Mouse (Mus musculus) stomach, embryonic 16.5 days (tissue): ENCODE measurements around the gene Aldh9a1. TPM values are rescaled to one million over a fixed set of nuclear protein-coding genes. Genes with fewer than 3 reads are reported as not detected.

Experiments
- ATAC-seq: fragments of 200-750 bp; cut with Nextera tagmentation; 2 replicates; pipeline ENCODE4 v1.8.0; 2017; ENCODE audit warnings: moderate number of reproducible peaks, moderate TSS enrichment; ENCODE audit not compliant: insufficient read depth, low FRiP score
- H3K27ac ChIP-seq: fragments of 300-500 bp; sonication (generic); 2 replicates; pipeline ENCODE4 v1.5.1; 2014; ENCODE audit warnings: low read length
- H3K27me3 ChIP-seq: fragments of 300-500 bp; sonication (generic); 2 replicates; pipeline ENCODE4 v1.6.1; 2014; ENCODE audit warnings: low read length, control low read depth, mixed read lengths; ENCODE audit not compliant: control insufficient read depth, insufficient read depth
- H3K36me3 ChIP-seq: fragments of 300-500 bp; sonication (generic); 2 replicates; pipeline ENCODE4 v1.6.1; 2014; ENCODE audit warnings: low read length; ENCODE audit not compliant: control insufficient read depth, insufficient read depth
- H3K4me1 ChIP-seq: fragments of 300-500 bp; sonication (generic); 2 replicates; pipeline ENCODE4 v1.6.1; 2014; ENCODE audit warnings: low read length, control low read depth, mixed read lengths; ENCODE audit not compliant: control insufficient read depth, insufficient read depth
- H3K4me2 ChIP-seq: fragments of 300-500 bp; sonication (generic); 2 replicates; pipeline ENCODE4 v1.6.1; 2014; ENCODE audit warnings: low read depth, low read length, mixed read lengths
- H3K4me3 ChIP-seq: fragments of 300-500 bp; sonication (generic); replicated peaks from 2 replicates; pipeline ENCODE4 v1.5.1; 2014; ENCODE audit warnings: mild to moderate bottlenecking, low read length
- H3K9ac ChIP-seq: fragments of 300-500 bp; sonication (generic); 2 replicates; pipeline ENCODE4 v1.6.1; 2014; ENCODE audit warnings: low read length
- H3K9me3 ChIP-seq: fragments of 300-500 bp; sonication (generic); replicated peaks from 2 replicates; pipeline ENCODE4 v1.6.1; 2016; ENCODE audit warnings: low read length, control low read depth; ENCODE audit not compliant: control insufficient read depth
- WGBS: fragments of 180-500 bp; shearing (Covaris S2); extraction: QIAGEN DNeasy Blood & Tissue Kit; methylation state at CpG from one replicate; pipeline ENCODE4 v1.1.7; 2014; 5-methylcytosine and 5-hydroxymethylcytosine counted together
- polyA plus RNA-seq: library from polyadenylated mRNA; unstranded; fragments of >200 nt; fragmentation: Nextera tagmentation; extraction: Ambion mirVana; gene quantifications from 2 replicates; pipeline ENCODE4 v1.2.1, GENCODE M21; 2015

The Aldh9a1 gene
- polyA plus RNA-seq, 1 experiment from 2014 or later: 84.8 TPM

DNA sequence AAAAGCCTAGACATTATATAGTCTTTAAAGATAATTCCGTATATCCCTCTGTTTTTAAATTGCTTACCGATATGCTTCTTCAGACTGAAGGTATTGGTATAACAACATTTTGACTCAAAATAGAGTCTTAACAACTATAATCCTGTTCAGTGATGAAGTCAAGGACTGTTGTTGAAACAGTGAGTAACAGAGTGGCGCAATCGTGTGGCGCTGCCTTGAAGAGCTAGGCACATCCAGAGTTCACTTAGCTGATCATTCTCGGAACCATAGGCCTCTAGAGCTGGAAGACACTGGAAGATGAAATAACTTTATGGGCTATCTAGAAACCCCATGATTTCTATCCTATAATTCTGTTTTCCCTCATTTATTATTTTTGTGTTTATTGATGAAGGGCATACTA lies 28.1 kb upstream of the Aldh9a1 start:
- ATAC-seq: no peak
- peaks cover 17% of the 10 kb centered on the region for H3K36me3 ChIP-seq
- 93% methylated on average over 6 of the region's 6 CpGs for WGBS
- no peak overlapping the region for H3K4me3 ChIP-seq
- no peaks in the 10 kb centered on the region for H3K4me1 ChIP-seq
- H3K9me3 ChIP-seq: no peaks in the 10 kb centered on the region
- no peak overlapping the region for H3K27ac ChIP-seq
- no peak overlapping the region for H3K9ac ChIP-seq
- no peaks in the 10 kb centered on the region for H3K27me3 ChIP-seq
- H3K4me2 ChIP-seq: no peak overlapping the region

GRCm38 (mm10) chr1:167328776-167329175 lies 21.0 kb upstream of the Aldh9a1 start:
- H3K27ac ChIP-seq: no peak overlapping the region
- 90% methylated on average over 6 of the region's 6 CpGs for WGBS
- no peaks in the 10 kb centered on the region for H3K27me3 ChIP-seq
- no peak overlapping the region for H3K9ac ChIP-seq
- no peaks in the 10 kb centered on the region for H3K4me1 ChIP-seq
- no peak overlapping the region for H3K4me3 ChIP-seq
- H3K4me2 ChIP-seq: no peak overlapping the region
- no peak for ATAC-seq
- peaks cover 29% of the 10 kb centered on the region for H3K36me3 ChIP-seq
- no peaks in the 10 kb centered on the region for H3K9me3 ChIP-seq

DNA sequence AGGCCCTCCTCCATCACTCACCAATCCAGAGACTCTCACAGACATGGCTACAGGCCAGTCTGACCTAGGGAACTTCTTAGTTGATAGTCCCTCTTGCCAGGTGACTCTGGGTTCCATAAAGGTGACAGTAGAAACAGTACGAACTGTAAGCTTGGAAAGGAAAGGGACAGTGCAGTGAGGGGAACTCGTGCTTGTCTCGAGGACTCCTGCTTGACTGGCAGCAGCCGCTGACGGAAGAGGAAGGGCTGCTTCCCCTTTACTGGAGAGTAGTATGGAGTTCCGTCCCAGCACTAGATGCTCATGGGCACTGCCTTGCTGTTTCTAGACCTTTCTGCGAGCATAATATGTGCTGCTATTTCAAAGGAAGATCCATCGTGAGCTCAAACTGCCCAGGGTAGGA lies 18.7 kb upstream of the Aldh9a1 start:
- no peaks in the 10 kb centered on the region for H3K27me3 ChIP-seq

DNA sequence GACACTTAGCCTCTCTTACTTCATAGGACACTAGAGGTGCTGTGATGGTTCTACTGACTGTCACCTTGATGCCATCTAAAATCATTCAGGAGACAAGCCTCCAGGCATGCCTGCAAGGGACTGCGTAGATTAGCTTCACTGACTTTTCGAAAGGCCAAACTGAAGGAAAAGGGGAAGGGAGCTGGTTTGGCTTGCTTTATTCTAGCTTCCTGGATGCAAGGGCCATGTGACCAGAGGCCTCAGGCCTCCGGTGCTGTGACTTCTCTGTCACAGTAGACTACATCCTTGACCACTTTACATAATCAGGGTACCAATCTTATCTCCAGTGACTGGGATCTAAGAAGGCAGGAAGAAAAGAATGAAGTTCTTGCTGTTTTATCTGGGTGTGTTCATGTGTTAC lies 13.4 kb upstream of the Aldh9a1 start:
- no peak overlapping the region for H3K4me3 ChIP-seq
- 83% methylated on average over 3 of the region's 3 CpGs for WGBS

More for the DNA sequence above, 18.7 kb upstream of the Aldh9a1 start:
- ATAC-seq: no peak
- Histone ChIP-seq H3K4me2 (no peak overlapping the region), H3K9me3 (no peaks in the 10 kb centered on the region), H3K4me3 (no peak overlapping the region), H3K36me3 (peaks cover 22% of the 10 kb centered on the region), H3K27ac (no peak overlapping the region), H3K4me1 (no peaks in the 10 kb centered on the region), H3K9ac (no peak overlapping the region)
- WGBS: 87% methylated on average over 8 of the region's 8 CpGs

GRCm38 (mm10) chr1:167337463-167338095 lies 12.2 kb upstream of the Aldh9a1 start:
- Histone ChIP-seq H3K4me2 (no peak overlapping the region), H3K27ac (no peak overlapping the region), H3K9ac (no peak overlapping the region), H3K36me3 (peaks cover 3% of the 10 kb centered on the region; the same call in 1 of the 2 replicates), H3K4me1 (no peaks in the 10 kb centered on the region), H3K9me3 (no peaks in the 10 kb centered on the region), H3K27me3 (peaks cover 3% of the 10 kb centered on the region; the same call in 1 of the 2 replicates), H3K4me3 (no peak overlapping the region)
- WGBS: 17% methylated on average over 12 of the region's 12 CpGs
- peak; percentile 38; the same call in 1 of the 2 replicates for ATAC-seq

More for the DNA sequence above, 13.4 kb upstream of the Aldh9a1 start:
- Histone ChIP-seq H3K9ac (no peak overlapping the region), H3K27ac (no peak overlapping the region), H3K36me3 (peaks cover 10% of the 10 kb centered on the region; the same call in 1 of the 2 replicates), H3K4me1 (no peaks in the 10 kb centered on the region), H3K9me3 (no peaks in the 10 kb centered on the region), H3K4me2 (no peak overlapping the region), H3K27me3 (peaks cover 3% of the 10 kb centered on the region; the same call in 1 of the 2 replicates)
- no peak for ATAC-seq

GRCm38 (mm10) chr1:167339177-167339781 lies 10.5 kb upstream of the Aldh9a1 start:
- no peak for ATAC-seq
- WGBS: 71% methylated on average over 8 of the region's 9 CpGs

GRCm38 (mm10) chr1:167340111-167340787 lies 9.5 kb upstream of the Aldh9a1 start:
- peak; percentile 63; the same call in 1 of the 2 replicates for ATAC-seq
- Histone ChIP-seq H3K4me1 (no peaks in the 10 kb centered on the region), H3K36me3 (no peaks in the 10 kb centered on the region), H3K4me2 (peak overlapping the region; percentile 89), H3K4me3 (peak overlapping the region; percentile 53), H3K27ac (no peak overlapping the region), H3K9ac (peak overlapping the region; percentile 67), H3K9me3 (no peaks in the 10 kb centered on the region), H3K27me3 (peaks cover 3% of the 10 kb centered on the region; the same call in 1 of the 2 replicates)
- WGBS: under 1% methylated on average over 46 of the region's 47 CpGs

More at GRCm38 (mm10) chr1:167339177-167339781, 10.5 kb upstream of the Aldh9a1 start:
- Histone ChIP-seq H3K27ac (no peak overlapping the region), H3K27me3 (peaks cover 3% of the 10 kb centered on the region; the same call in 1 of the 2 replicates), H3K9ac (no peak overlapping the region), H3K4me1 (no peaks in the 10 kb centered on the region), H3K9me3 (no peaks in the 10 kb centered on the region), H3K4me2 (no peak overlapping the region), H3K36me3 (no peaks in the 10 kb centered on the region), H3K4me3 (no peak overlapping the region)

DNA sequence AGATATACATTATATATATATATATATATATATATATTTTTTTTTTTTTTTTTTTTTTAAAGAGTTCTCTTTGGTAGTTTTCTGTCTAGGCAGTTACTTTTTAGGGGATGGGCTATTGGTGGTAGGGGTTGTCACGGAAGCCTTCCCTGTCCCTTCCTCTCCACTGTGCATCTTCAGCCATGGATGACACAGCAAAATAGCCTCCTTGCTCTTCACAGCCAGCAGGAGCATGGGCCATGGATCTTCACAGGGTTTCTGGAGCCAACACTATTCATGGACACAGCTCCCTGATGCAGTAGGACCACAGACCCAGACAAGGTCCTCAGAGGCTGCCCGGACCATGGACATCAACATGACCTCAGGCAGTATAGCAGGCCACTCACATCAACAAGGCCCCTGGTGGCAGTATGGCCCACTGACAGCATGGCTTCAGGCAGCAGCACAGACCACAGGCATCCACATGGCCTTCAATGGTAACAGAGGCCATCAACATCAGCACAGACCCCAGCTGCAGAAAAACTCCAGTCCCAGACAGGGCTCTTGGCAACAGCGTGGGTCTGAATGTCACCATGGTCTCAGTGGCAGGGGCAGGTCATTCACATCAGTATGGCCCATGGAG lies 8.8 kb upstream of the Aldh9a1 start:
- no peak overlapping the region for H3K27ac ChIP-seq
- no peaks in the 10 kb centered on the region for H3K36me3 ChIP-seq
- H3K9me3 ChIP-seq: no peaks in the 10 kb centered on the region
- WGBS: 88% methylated on average over 3 of the region's 3 CpGs
- H3K27me3 ChIP-seq: peaks cover 3% of the 10 kb centered on the region; the same call in 1 of the 2 replicates
- no peak overlapping the region for H3K4me3 ChIP-seq
- no peaks in the 10 kb centered on the region for H3K4me1 ChIP-seq
- ATAC-seq: 0 out of 2 replicates have a peak, but pooled peaks have one; percentile 14
- H3K9ac ChIP-seq: no peak overlapping the region
- H3K4me2 ChIP-seq: peak overlapping the region; percentile 89
